18 mouse cellular contexts compared by ENCODE assay signal in the genomic region with DNA sequence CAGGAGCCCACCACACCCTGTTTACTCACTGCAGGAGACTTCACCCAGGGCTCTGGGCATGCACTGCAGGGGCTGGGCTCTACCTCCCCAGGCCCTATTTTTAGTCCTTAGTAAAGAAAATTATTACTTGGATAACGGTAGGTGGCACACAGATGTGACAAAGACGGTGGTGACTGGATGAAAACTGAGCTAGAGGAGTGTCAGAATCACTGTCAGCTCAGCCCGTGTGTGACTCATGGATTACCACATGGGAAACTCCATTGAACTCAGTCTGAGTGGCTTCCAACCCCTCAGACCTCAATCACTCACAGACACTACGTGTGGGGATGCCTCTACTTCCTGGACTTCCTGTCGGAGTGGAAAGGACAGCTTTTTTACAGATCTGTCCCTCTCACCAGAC.
DNase-seq lines count a peak whose midpoint lies in the region; ATAC-seq and TF ChIP-seq lines count a peak whose summit lies in the region.
"Had no signal": no experiment of that assay in that cellular context is flagged by ENCODE, and none has a peak within 500 bp of the region (broad histone marks: within the 10 kb centered on the region; RNA-seq: fewer than 3 reads in every experiment).

No protein-coding gene starts in this region.

- H3K27ac ChIP-seq in midbrain, embryonic 10.5 days (replicated peaks): peak overlapping the region; percentile 88
- no peak overlapping the region for H3K27ac ChIP-seq in midbrain, embryonic 13.5 days
- H3K27ac ChIP-seq: embryonic facial prominence, embryonic 13.5 days; heart, adult 2 months; limb, embryonic 15.5 days; stomach, embryonic 15.5 days had no signal

- H3K79me2 ChIP-seq in myocyte (ENCODE audit: control insufficient read depth, insufficient read depth): no peaks in the 10 kb centered on the region

- H3K9ac ChIP-seq in midbrain, embryonic 13.5 days (replicated peaks): no peak overlapping the region
- H3K9ac ChIP-seq: embryonic facial prominence, embryonic 13.5 days; hindbrain, embryonic 13.5 days; limb, embryonic 15.5 days; stomach, embryonic 15.5 days had no signal

- no peaks in the 10 kb centered on the region for H3K9me3 ChIP-seq in midbrain, embryonic 10.5 days (replicated peaks)
- H3K9me3 ChIP-seq in midbrain, embryonic 13.5 days: no peaks in the 10 kb centered on the region
- H3K9me3 ChIP-seq: embryonic facial prominence, embryonic 13.5 days; hindbrain, embryonic 13.5 days; limb, embryonic 15.5 days; stomach, embryonic 15.5 days had no signal

- peaks cover 45% of the 10 kb centered on the region for H3K4me1 ChIP-seq in midbrain, embryonic 10.5 days
- H3K4me1 ChIP-seq in midbrain, embryonic 13.5 days (replicated peaks): peaks cover 31% of the 10 kb centered on the region
- H3K4me1 ChIP-seq: stomach, embryonic 15.5 days had no signal

- TF ChIP-seq POLR2A in myocyte (IDR thresholded peaks at IDR 0.05; ENCODE audit: insufficient read length, low read depth): no peak

- no peak overlapping the region for H3ac ChIP-seq in myocyte (ENCODE audit: control insufficient read depth, insufficient read length)

- no peak for ATAC-seq in midbrain, embryonic 13.5 days
- ATAC-seq: activated CD4-positive, CD25-positive, alpha-beta regulatory T cell, adult 4 months had no signal

- no peaks in the 10 kb centered on the region for H3K27me3 ChIP-seq in midbrain, embryonic 10.5 days (ENCODE audit: low read depth, poor library complexity, severe bottlenecking)
- H3K27me3 ChIP-seq in midbrain, embryonic 13.5 days: no peaks in the 10 kb centered on the region
- H3K27me3 ChIP-seq in myocyte (ENCODE audit: control insufficient read depth, insufficient read depth, insufficient read length): no peaks in the 10 kb centered on the region
- H3K27me3 ChIP-seq: hindbrain, embryonic 13.5 days; limb, embryonic 15.5 days; stomach, embryonic 15.5 days had no signal

- H3K4me2 ChIP-seq in midbrain, embryonic 13.5 days (replicated peaks): no peak overlapping the region
- H3K4me2 ChIP-seq in myocyte (ENCODE audit: low read depth): peak overlapping the region; percentile 62
- H3K4me2 ChIP-seq: embryonic facial prominence, embryonic 13.5 days; hindbrain, embryonic 13.5 days; limb, embryonic 15.5 days; midbrain, embryonic 11.5 days; stomach, embryonic 15.5 days had no signal

- 53% methylated on average over 5 of the region's 5 CpGs for WGBS in midbrain, embryonic 10.5 days
- WGBS in midbrain, embryonic 13.5 days: 38% methylated on average over 5 of the region's 5 CpGs

- DNase-seq in embryo, embryonic 10.5 days (ENCODE audit: low spot score): peak; percentile 4
- DNase-seq in embryo, embryonic 11 days: no peak
- no peak for DNase-seq in midbrain, embryonic 10.5 days (ENCODE audit: low spot score)
- peak; percentile 76 for DNase-seq in NIH3T3 (ENCODE audit: low read depth)
- no peak for DNase-seq in ovary, adult 18-20 months (ENCODE audit: low spot score)
- DNase-seq: cerebellum, adult 18-20 months; heart, adult 2 months; lung, postnatal 4 days; right cerebral cortex, adult 18-20 months; thymus, adult 2 months had no signal

- no peaks in the 10 kb centered on the region for H3K36me3 ChIP-seq in midbrain, embryonic 10.5 days
- no peaks in the 10 kb centered on the region for H3K36me3 ChIP-seq in midbrain, embryonic 13.5 days
- no peaks in the 10 kb centered on the region for H3K36me3 ChIP-seq in myocyte (ENCODE audit: control insufficient read depth, insufficient read depth)
- H3K36me3 ChIP-seq: embryonic facial prominence, embryonic 13.5 days; hindbrain, embryonic 13.5 days; limb, embryonic 15.5 days; stomach, embryonic 15.5 days had no signal

- H3K4me3 ChIP-seq in midbrain, embryonic 10.5 days: no peak overlapping the region
- H3K4me3 ChIP-seq in midbrain, embryonic 13.5 days (replicated peaks): no peak overlapping the region
- H3K4me3 ChIP-seq in myocyte: no peak overlapping the region
- H3K4me3 ChIP-seq: embryonic facial prominence, embryonic 13.5 days; heart, adult 2 months; hindbrain, embryonic 13.5 days; limb, embryonic 15.5 days; stomach, embryonic 15.5 days had no signal

TF ChIP-seq in myocyte, 11 proteins besides CTCF, POLR2A, EP300 and RAD21:
- TF ChIP-seq POLR2AphosphoS2 (IDR thresholded peaks at IDR 0.05; ENCODE audit: insufficient read length, low read depth) (no peak), TCF3 (IDR thresholded peaks at IDR 0.05; ENCODE audit: insufficient read length, low read depth) (no peak), MAX (IDR thresholded peaks at IDR 0.05; ENCODE audit: low read depth) (no peak), MYOG (IDR thresholded peaks at IDR 0.05; ENCODE audit: control insufficient read depth in 1 of 3, insufficient read depth in 1 of 3, insufficient read length in 2 of 3, low read depth in 2 of 3) (no peak), MYOD1 (IDR thresholded peaks at IDR 0.05; ENCODE audit: control insufficient read depth in 1 of 3, insufficient read length in 2 of 3, low read depth in 2 of 3) (no peak), TCF12 (IDR thresholded peaks at IDR 0.05; ENCODE audit: insufficient read depth, poor library complexity, severe bottlenecking) (no peak), SRF (IDR thresholded peaks at IDR 0.05; ENCODE audit: control insufficient read depth, insufficient read length, low read depth) (no peak), E2F4 (IDR thresholded peaks at IDR 0.05; ENCODE audit: insufficient read depth) (no peak), REST (IDR thresholded peaks at IDR 0.05; ENCODE audit: insufficient read depth, insufficient read length) (no peak), USF1 (IDR thresholded peaks at IDR 0.05; ENCODE audit: low read depth) (no peak), CEBPB (IDR thresholded peaks at IDR 0.05; ENCODE audit: insufficient read depth, poor library complexity, severe bottlenecking) (no peak)

Comparison
In these comparisons a context has a peak if more than half of its experiments do, and no peak if none do; other contexts are left out.
1. DNase-seq: peak in embryo, embryonic 10.5 days (single experiment) and NIH3T3 (single experiment); none in embryo, embryonic 11 days (single experiment), midbrain, embryonic 10.5 days (single experiment) and ovary, adult 18-20 months (single experiment).